Mouse (Mus musculus): Measurements from ENCODE around the gene Crct1.

Gene Crct1

GRCm38 (mm10) chr3:93015460-93016104, at the start of gene Crct1:
Gene Crct1, minus strand, starts transcription at chr3:93015687.
- no peak for DNase-seq (ENCODE audit: extremely low read depth, low read depth)

- DNase-seq (ENCODE audit: extremely low read depth, low read depth), result no peak
Measured at GRCm38 (mm10) chr3:93052826-93053474, 37.5 kb upstream of the Crct1 start.

- DNase-seq (ENCODE audit: extremely low read depth, low read depth), result no peak
Measured at GRCm38 (mm10) chr3:93050182-93050581, 34.7 kb upstream of the Crct1 start.

GRCm38 (mm10) chr3:93031450-93031849, 16.0 kb upstream of the Crct1 start:
- DNase-seq (ENCODE audit: extremely low read depth, low read depth), result peak; percentile 3

- no peak for DNase-seq (ENCODE audit: extremely low read depth, low read depth)
Measured at GRCm38 (mm10) chr3:93025486-93025885, 10.0 kb upstream of the Crct1 start.

- DNase-seq (ENCODE audit: extremely low read depth, low read depth), result no peak
Measured at GRCm38 (mm10) chr3:93023411-93024184, 8.1 kb upstream of the Crct1 start.

- no peak for DNase-seq (ENCODE audit: extremely low read depth, low read depth)
Measured at GRCm38 (mm10) chr3:93021171-93021570, 5.7 kb upstream of the Crct1 start.

GRCm38 (mm10) chr3:93018960-93019359, 3.5 kb upstream of the Crct1 start, which contains the start of gene Lce1m:
Gene Lce1m, minus strand, starts transcription at chr3:93019060.
- no peak for DNase-seq (ENCODE audit: extremely low read depth, low read depth)

GRCm38 (mm10) chr3:93014871-93015270, 616 bp downstream of the Crct1 start:
- DNase-seq (ENCODE audit: extremely low read depth, low read depth), result no peak

GRCm38 (mm10) chr3:93014378-93014801, 1.1 kb downstream of the Crct1 start:
- DNase-seq (ENCODE audit: extremely low read depth, low read depth), result no peak

GRCm38 (mm10) chr3:93002843-93003242, 12.6 kb downstream of the Crct1 start:
- no peak for DNase-seq (ENCODE audit: extremely low read depth, low read depth)

- DNase-seq (ENCODE audit: extremely low read depth, low read depth), result no peak
Measured at GRCm38 (mm10) chr3:93000621-93001020, 14.9 kb downstream of the Crct1 start.

- no peak for DNase-seq (ENCODE audit: extremely low read depth, low read depth)
Measured at GRCm38 (mm10) chr3:92998691-92999090, 16.8 kb downstream of the Crct1 start.

- no peak for DNase-seq (ENCODE audit: extremely low read depth, low read depth)
Measured at GRCm38 (mm10) chr3:92991926-92992325, 23.6 kb downstream of the Crct1 start, which contains the start of gene Lce3f. Gene Lce3f, plus strand, starts transcription at chr3:92992226.

GRCm38 (mm10) chr3:92978484-92978883, 37.0 kb downstream of the Crct1 start:
- no peak for DNase-seq (ENCODE audit: extremely low read depth, low read depth)

- DNase-seq (ENCODE audit: extremely low read depth, low read depth), result no peak
Measured at GRCm38 (mm10) chr3:92966761-92967160, 48.7 kb downstream of the Crct1 start, which contains the start of gene Lce3e. Gene Lce3e, plus strand, starts transcription at chr3:92967061.

Measured in MEL-GATA-1-ER (cell line).